Mouse (Mus musculus): ENCODE results near the gene Akna. TPM values are rescaled to one million over a fixed set of nuclear protein-coding genes. Genes with fewer than 3 reads are reported as not detected.
A peak's percentile ranks its signal among the peaks of the same experiment; 100 is the strongest.

Akna gene
- polyA plus RNA-seq, 1 experiment from 2014 or later, result 9.6 TPM

- WGBS, result 20% methylated on average over 11 of the region's 11 CpGs
- Histone ChIP-seq H3K9me3 (replicated peaks) (no peaks in the 10 kb centered on the region), H3K9ac (no peak overlapping the region), H3K4me2 (replicated peaks) (no peak overlapping the region), H3K36me3 (peaks cover 10% of the 10 kb centered on the region; the same call in 1 of the 2 replicates), H3K27ac (replicated peaks) (peak overlapping the region; percentile 80), H3K4me3 (replicated peaks) (no peak overlapping the region), H3K27me3 (no peaks in the 10 kb centered on the region), H3K4me1 (peaks cover 58% of the 10 kb centered on the region)
- ATAC-seq (ENCODE audit: insufficient number of reproducible peaks, low FRiP score, low TSS enrichment, low read depth), result peak; percentile 13; the same call in 1 of the 2 replicates
Measured at GRCm38 (mm10) chr4:63398854-63399609, 4.1 kb downstream of the Akna start.

GRCm38 (mm10) chr4:63397981-63398537 is 5.1 kb downstream of the Akna start:
- Histone ChIP-seq H3K9me3 (replicated peaks) (no peaks in the 10 kb centered on the region), H3K4me1 (peaks cover 48% of the 10 kb centered on the region), H3K27ac (replicated peaks) (peak overlapping the region; percentile 80), H3K4me3 (replicated peaks) (no peak overlapping the region), H3K9ac (no peak overlapping the region), H3K36me3 (peaks cover 12% of the 10 kb centered on the region; the same call in 1 of the 2 replicates), H3K4me2 (replicated peaks) (no peak overlapping the region), H3K27me3 (no peaks in the 10 kb centered on the region)
- 81% methylated on average over 10 of the region's 10 CpGs for WGBS
- no peak for ATAC-seq (ENCODE audit: insufficient number of reproducible peaks, low FRiP score, low TSS enrichment, low read depth)

- H3K9me3 ChIP-seq (replicated peaks), result no peaks in the 10 kb centered on the region
- no peak overlapping the region for H3K4me3 ChIP-seq (replicated peaks)
- 75% methylated on average over 6 of the region's 6 CpGs for WGBS
- H3K36me3 ChIP-seq, result peaks cover 12% of the 10 kb centered on the region; the same call in 1 of the 2 replicates
- H3K9ac ChIP-seq, result no peak overlapping the region
- 0 out of 2 replicates have a peak overlapping the region, but pooled peaks have one; percentile 22 for H3K27ac ChIP-seq (replicated peaks)
- H3K4me1 ChIP-seq, result peaks cover 13% of the 10 kb centered on the region
- no peak overlapping the region for H3K4me2 ChIP-seq (replicated peaks)
- no peak for ATAC-seq (ENCODE audit: insufficient number of reproducible peaks, low FRiP score, low TSS enrichment, low read depth)
- no peaks in the 10 kb centered on the region for H3K27me3 ChIP-seq
Measured at GRCm38 (mm10) chr4:63391322-63391721, 11.8 kb downstream of the Akna start.

- no peak overlapping the region for H3K9ac ChIP-seq
- H3K4me1 ChIP-seq, result peaks cover 13% of the 10 kb centered on the region
- WGBS, result 60% methylated on average over 11 of the region's 11 CpGs
- peaks cover 15% of the 10 kb centered on the region; the same call in 1 of the 2 replicates for H3K36me3 ChIP-seq
- no peak overlapping the region for H3K4me3 ChIP-seq (replicated peaks)
- H3K4me2 ChIP-seq (replicated peaks), result no peak overlapping the region
- no peaks in the 10 kb centered on the region for H3K9me3 ChIP-seq (replicated peaks)
- no peak for ATAC-seq (ENCODE audit: insufficient number of reproducible peaks, low FRiP score, low TSS enrichment, low read depth)
- H3K27ac ChIP-seq (replicated peaks), result no peak overlapping the region
- H3K27me3 ChIP-seq, result no peaks in the 10 kb centered on the region
Measured at GRCm38 (mm10) chr4:63389887-63390528, 13.1 kb downstream of the Akna start.

DNA sequence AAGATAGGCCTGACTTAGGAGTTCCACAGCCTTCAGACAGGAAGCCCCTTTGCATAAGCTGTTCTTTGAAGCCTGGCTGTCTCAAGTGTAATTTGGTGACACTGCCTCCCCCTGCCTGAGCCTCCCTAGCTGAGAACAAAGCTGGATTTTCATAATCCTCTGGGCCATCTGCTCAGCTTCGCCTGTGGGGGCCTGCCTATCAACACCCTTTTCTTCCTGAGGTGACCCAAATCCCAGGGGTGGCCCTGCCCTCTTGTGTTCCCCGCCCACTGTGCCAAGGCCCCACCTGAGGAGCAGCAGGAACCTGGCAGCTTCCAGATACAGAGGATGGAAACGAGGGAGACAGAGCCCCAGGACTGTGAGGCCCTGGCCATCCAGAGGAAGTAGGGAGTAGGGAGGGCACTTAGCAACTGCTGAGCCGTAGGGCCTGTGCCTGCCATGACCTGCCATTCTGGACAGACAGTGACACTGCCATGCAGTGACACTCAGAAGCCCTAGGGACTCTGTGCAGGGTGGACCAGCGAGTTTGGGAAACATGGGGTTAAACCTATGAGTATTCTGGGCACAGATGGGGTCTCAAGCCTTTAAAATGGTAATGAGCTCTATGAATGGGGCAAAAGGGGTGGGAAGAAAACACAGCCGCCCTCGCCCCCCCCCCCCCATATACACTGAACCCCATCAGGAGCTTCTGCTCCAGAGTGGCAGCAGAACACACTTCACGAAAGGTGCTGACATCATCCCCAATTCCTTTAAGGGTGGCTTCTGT is 13.8 kb downstream of the Akna start:
- Histone ChIP-seq H3K4me3 (replicated peaks) (no peak overlapping the region), H3K4me2 (replicated peaks) (no peak overlapping the region), H3K27me3 (no peaks in the 10 kb centered on the region), H3K27ac (replicated peaks) (no peak overlapping the region), H3K4me1 (peaks cover 13% of the 10 kb centered on the region), H3K9me3 (replicated peaks) (no peaks in the 10 kb centered on the region), H3K36me3 (peaks cover 10% of the 10 kb centered on the region; the same call in 1 of the 2 replicates), H3K9ac (no peak overlapping the region)
- WGBS, result 40% methylated on average over 8 of the region's 8 CpGs
- 0 out of 2 replicates have a peak, but pooled peaks have one; percentile 44 for ATAC-seq (ENCODE audit: insufficient number of reproducible peaks, low FRiP score, low TSS enrichment, low read depth)

GRCm38 (mm10) chr4:63388029-63388428 is 15.1 kb downstream of the Akna start:
- no peaks in the 10 kb centered on the region for H3K9me3 ChIP-seq (replicated peaks)
- ATAC-seq (ENCODE audit: insufficient number of reproducible peaks, low FRiP score, low TSS enrichment, low read depth), result no peak
- no peak overlapping the region for H3K27ac ChIP-seq (replicated peaks)
- no peak overlapping the region for H3K9ac ChIP-seq
- peaks cover 13% of the 10 kb centered on the region for H3K4me1 ChIP-seq
- H3K4me3 ChIP-seq (replicated peaks), result no peak overlapping the region
- peaks cover 17% of the 10 kb centered on the region for H3K36me3 ChIP-seq
- H3K4me2 ChIP-seq (replicated peaks), result no peak overlapping the region
- WGBS, result 70% methylated on average over 6 of the region's 6 CpGs
- H3K27me3 ChIP-seq, result no peaks in the 10 kb centered on the region

- 72% methylated on average over 11 of the region's 11 CpGs for WGBS
- ATAC-seq (ENCODE audit: insufficient number of reproducible peaks, low FRiP score, low TSS enrichment, low read depth), result no peak
- no peak overlapping the region for H3K4me3 ChIP-seq (replicated peaks)
- H3K36me3 ChIP-seq, result peaks cover 38% of the 10 kb centered on the region
- H3K27me3 ChIP-seq, result no peaks in the 10 kb centered on the region
- H3K9ac ChIP-seq, result no peak overlapping the region
- H3K4me1 ChIP-seq, result peaks cover 13% of the 10 kb centered on the region
- H3K27ac ChIP-seq (replicated peaks), result no peak overlapping the region
- no peaks in the 10 kb centered on the region for H3K9me3 ChIP-seq (replicated peaks)
- no peak overlapping the region for H3K4me2 ChIP-seq (replicated peaks)
Measured at GRCm38 (mm10) chr4:63385784-63386183, 17.4 kb downstream of the Akna start.

DNA sequence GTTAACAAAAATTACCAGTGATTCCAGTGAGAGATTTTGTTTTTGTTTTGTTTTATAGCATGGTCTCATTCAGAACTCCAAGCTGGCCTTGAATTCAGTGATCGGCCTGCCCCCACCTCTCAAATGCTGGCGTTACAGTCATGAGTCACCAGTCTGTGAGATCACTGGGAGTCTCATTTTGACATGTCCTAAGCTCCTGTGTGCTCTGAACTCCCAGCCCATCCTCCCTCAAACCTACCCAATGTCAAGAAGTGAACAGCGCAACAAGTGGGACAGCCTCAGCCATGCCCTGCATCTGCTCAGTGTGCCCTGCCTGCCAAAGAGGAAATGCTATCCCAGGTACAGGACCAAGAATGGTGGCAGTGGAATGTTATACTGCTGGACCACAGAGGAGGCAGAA is 17.9 kb downstream of the Akna start:
- WGBS, result 82% methylated on average over 3 of the region's 3 CpGs
- ATAC-seq (ENCODE audit: insufficient number of reproducible peaks, low FRiP score, low TSS enrichment, low read depth), result no peak
- H3K27me3 ChIP-seq, result no peaks in the 10 kb centered on the region
- peaks cover 43% of the 10 kb centered on the region for H3K36me3 ChIP-seq
- H3K9me3 ChIP-seq (replicated peaks), result no peaks in the 10 kb centered on the region
- H3K27ac ChIP-seq (replicated peaks), result no peak overlapping the region
- H3K9ac ChIP-seq, result no peak overlapping the region
- no peak overlapping the region for H3K4me2 ChIP-seq (replicated peaks)
- peaks cover 13% of the 10 kb centered on the region for H3K4me1 ChIP-seq
- no peak overlapping the region for H3K4me3 ChIP-seq (replicated peaks)

- peaks cover 8% of the 10 kb centered on the region for H3K4me1 ChIP-seq
- H3K9me3 ChIP-seq (replicated peaks), result no peaks in the 10 kb centered on the region
- peaks cover 52% of the 10 kb centered on the region for H3K36me3 ChIP-seq
- H3K4me2 ChIP-seq (replicated peaks), result no peak overlapping the region
- no peak overlapping the region for H3K27ac ChIP-seq (replicated peaks)
- ATAC-seq (ENCODE audit: insufficient number of reproducible peaks, low FRiP score, low TSS enrichment, low read depth), result no peak
- no peaks in the 10 kb centered on the region for H3K27me3 ChIP-seq
- no peak overlapping the region for H3K4me3 ChIP-seq (replicated peaks)
- 83% methylated on average over 4 of the region's 4 CpGs for WGBS
- no peak overlapping the region for H3K9ac ChIP-seq
Measured at GRCm38 (mm10) chr4:63384262-63384661, 18.9 kb downstream of the Akna start.

DNA sequence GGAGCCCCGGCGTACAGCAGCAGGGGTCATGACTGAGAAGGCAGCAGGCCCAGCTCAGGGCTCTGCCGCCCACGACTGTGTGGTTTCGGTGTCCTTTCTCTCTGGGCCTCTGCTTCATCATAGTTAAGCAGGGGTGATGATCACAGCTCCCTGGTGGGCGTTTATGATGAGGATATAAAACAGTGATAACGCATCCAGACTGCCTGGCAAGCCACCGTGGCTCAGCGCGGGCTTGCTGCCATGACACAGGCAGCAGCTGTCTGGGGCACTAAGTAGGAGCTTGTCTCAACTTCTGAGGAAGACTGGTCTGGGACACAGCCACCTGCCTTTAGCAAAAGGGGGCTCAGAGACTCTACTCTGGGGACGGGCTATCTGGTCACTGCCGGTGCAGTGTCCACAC is 19.7 kb downstream of the Akna start:
- 81% methylated on average over 12 of the region's 12 CpGs for WGBS
- no peak overlapping the region for H3K9ac ChIP-seq
- no peak for ATAC-seq (ENCODE audit: insufficient number of reproducible peaks, low FRiP score, low TSS enrichment, low read depth)
- 0 out of 2 replicates have a peak, but pooled peaks cover under 1% of the 10 kb centered on the region for H3K4me1 ChIP-seq
- H3K9me3 ChIP-seq (replicated peaks), result no peaks in the 10 kb centered on the region
- H3K4me2 ChIP-seq (replicated peaks), result no peak overlapping the region
- H3K27me3 ChIP-seq, result no peaks in the 10 kb centered on the region
- no peak overlapping the region for H3K4me3 ChIP-seq (replicated peaks)
- no peak overlapping the region for H3K27ac ChIP-seq (replicated peaks)
- H3K36me3 ChIP-seq, result peaks cover 60% of the 10 kb centered on the region

Measured in embryonic facial prominence, embryonic 15.5 days (tissue).